Mouse (Mus musculus): Measurements from ENCODE around the gene Ercc4.

The Ercc4 gene

GRCm38 (mm10) chr16:13199204-13199603, 89.7 kb downstream of the Ercc4 start:
- no peak for DNase-seq
